Mouse (Mus musculus): ENCODE results near the gene 4930432M17Rik. TPM values are rescaled to one million over a fixed set of nuclear protein-coding genes. Genes with fewer than 3 reads are reported as not detected.

The 4930432M17Rik gene
- polyA plus RNA-seq, 1 experiment from 2014 or later: not detected

DNA sequence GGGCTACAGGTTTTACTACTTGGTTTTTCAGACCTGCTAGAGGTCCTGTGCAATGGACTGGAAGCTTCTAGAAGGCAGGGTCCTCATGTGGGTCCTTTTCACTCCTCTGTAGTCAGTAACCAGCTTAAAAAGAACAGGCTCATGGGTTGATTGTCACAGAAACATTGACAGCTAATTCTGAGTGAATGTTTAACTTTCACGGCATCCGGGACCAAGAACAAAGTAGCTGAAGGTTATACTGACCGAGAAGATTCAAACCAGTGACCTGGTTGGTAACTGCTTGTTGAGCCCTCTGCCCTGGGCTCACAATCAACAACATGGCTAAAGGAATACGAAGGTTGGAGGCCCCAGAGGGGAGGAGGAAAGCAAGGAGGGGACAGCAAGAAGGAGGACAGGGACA lies 14.4 kb downstream of the 4930432M17Rik start:
- no peak for ATAC-seq
- H3K4me1 ChIP-seq (ENCODE audit: control insufficient read depth, insufficient read depth, low read depth, low read length): no peaks in the 10 kb centered on the region
- H3K27ac ChIP-seq (ENCODE audit: low read depth, low read length): no peak overlapping the region
- no peaks in the 10 kb centered on the region for H3K27me3 ChIP-seq (replicated peaks; ENCODE audit: control insufficient read depth, insufficient read depth, low read length)
- no peaks in the 10 kb centered on the region for H3K36me3 ChIP-seq (ENCODE audit: control insufficient read depth, insufficient read depth, low read length)
- 81% methylated on average over 4 of the region's 4 CpGs for WGBS
- no peak overlapping the region for H3K9ac ChIP-seq (ENCODE audit: low read depth, low read length)
- H3K4me3 ChIP-seq (ENCODE audit: low read length): no peak overlapping the region
- H3K4me2 ChIP-seq (ENCODE audit: low read length): no peak overlapping the region
- no peaks in the 10 kb centered on the region for H3K9me3 ChIP-seq (ENCODE audit: control insufficient read depth, low read length)

DNA sequence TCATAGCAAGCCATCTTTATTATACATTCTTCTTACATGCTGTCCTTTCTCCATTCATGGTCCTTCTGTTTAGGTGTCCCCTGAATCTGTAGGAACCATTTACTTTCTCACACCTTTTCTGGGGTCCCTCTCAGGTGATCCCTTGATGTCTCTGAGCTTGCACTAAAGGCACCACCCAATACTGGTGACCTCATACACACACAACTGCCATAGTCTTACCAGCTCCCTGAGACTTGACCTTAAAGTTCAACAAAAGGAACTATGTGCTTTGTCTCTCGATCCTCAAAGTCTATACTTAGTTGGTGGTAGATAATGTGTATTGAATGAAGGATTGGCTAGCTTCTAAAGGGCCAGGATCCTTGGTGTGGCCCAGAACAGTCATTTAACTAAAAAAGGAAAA lies 15.4 kb downstream of the 4930432M17Rik start:
- no peaks in the 10 kb centered on the region for H3K27me3 ChIP-seq (replicated peaks; ENCODE audit: control insufficient read depth, insufficient read depth, low read length)
- no peak overlapping the region for H3K4me2 ChIP-seq (ENCODE audit: low read length)
- no peaks in the 10 kb centered on the region for H3K4me1 ChIP-seq (ENCODE audit: control insufficient read depth, insufficient read depth, low read depth, low read length)
- no peaks in the 10 kb centered on the region for H3K36me3 ChIP-seq (ENCODE audit: control insufficient read depth, insufficient read depth, low read length)
- no peaks in the 10 kb centered on the region for H3K9me3 ChIP-seq (ENCODE audit: control insufficient read depth, low read length)
- no peak overlapping the region for H3K4me3 ChIP-seq (ENCODE audit: low read length)
- WGBS: 71% methylated on average over 1 of the region's 1 CpGs
- H3K9ac ChIP-seq (ENCODE audit: low read depth, low read length): no peak overlapping the region
- H3K27ac ChIP-seq (ENCODE audit: low read depth, low read length): no peak overlapping the region
- no peak for ATAC-seq

DNA sequence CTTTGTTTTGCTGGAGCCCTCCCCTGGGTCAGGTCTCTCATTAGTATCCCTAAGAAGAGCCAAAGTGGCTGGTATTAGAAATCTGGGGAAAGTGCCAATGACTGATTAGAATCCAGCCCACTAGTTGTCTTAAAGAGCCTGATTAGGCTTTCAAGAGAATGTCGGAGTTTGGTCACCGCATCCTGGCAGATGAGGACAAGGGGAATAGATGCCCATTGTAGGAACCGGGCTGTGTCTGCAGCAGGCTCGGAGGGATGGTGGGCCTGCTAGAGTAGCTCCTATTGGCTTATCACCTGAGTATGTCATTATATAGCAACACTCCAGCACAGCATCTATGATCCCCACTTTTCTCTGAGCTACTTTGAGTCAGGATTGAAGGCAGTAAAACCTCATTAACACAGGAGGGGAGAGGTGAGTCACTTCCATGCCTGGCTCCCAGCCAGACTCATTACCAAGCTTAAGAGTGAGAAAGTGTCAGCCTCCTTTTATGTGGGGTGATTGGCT lies 15.9 kb downstream of the 4930432M17Rik start:
- H3K27ac ChIP-seq (ENCODE audit: low read depth, low read length): no peak overlapping the region
- WGBS: 59% methylated on average over 4 of the region's 4 CpGs
- H3K4me1 ChIP-seq (ENCODE audit: control insufficient read depth, insufficient read depth, low read depth, low read length): no peaks in the 10 kb centered on the region
- no peak overlapping the region for H3K9ac ChIP-seq (ENCODE audit: low read depth, low read length)
- no peak overlapping the region for H3K4me3 ChIP-seq (ENCODE audit: low read length)
- H3K9me3 ChIP-seq (ENCODE audit: control insufficient read depth, low read length): no peaks in the 10 kb centered on the region
- no peak overlapping the region for H3K4me2 ChIP-seq (ENCODE audit: low read length)
- no peaks in the 10 kb centered on the region for H3K27me3 ChIP-seq (replicated peaks; ENCODE audit: control insufficient read depth, insufficient read depth, low read length)
- ATAC-seq: peak; percentile 60
- no peaks in the 10 kb centered on the region for H3K36me3 ChIP-seq (ENCODE audit: control insufficient read depth, insufficient read depth, low read length)

DNA sequence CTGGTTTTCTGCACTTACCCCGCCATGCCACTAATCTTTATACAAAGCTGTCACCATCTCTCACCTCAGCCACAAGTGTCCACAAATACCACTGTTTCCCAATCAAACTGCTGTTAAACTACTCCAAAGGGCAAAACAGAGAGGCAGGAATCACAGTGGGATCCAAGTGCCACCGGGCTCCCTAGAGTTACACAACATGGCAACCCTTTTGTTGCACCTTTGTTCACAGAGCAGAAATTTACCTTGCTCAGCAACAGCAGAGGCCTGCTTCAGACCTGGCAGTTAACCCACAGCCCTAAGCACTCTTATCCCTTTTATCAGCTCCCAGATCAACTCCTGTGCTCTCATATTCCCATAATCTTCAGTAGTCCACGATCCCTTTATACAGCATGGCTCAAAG lies 17.2 kb downstream of the 4930432M17Rik start:
- Histone ChIP-seq H3K27me3 (replicated peaks; ENCODE audit: control insufficient read depth, insufficient read depth, low read length) (no peaks in the 10 kb centered on the region), H3K4me2 (ENCODE audit: low read length) (no peak overlapping the region), H3K9ac (ENCODE audit: low read depth, low read length) (no peak overlapping the region), H3K9me3 (ENCODE audit: control insufficient read depth, low read length) (no peaks in the 10 kb centered on the region), H3K4me3 (ENCODE audit: low read length) (no peak overlapping the region), H3K27ac (ENCODE audit: low read depth, low read length) (no peak overlapping the region), H3K36me3 (ENCODE audit: control insufficient read depth, insufficient read depth, low read length) (no peaks in the 10 kb centered on the region), H3K4me1 (ENCODE audit: control insufficient read depth, insufficient read depth, low read depth, low read length) (no peaks in the 10 kb centered on the region)
- ATAC-seq: no peak
- WGBS: 86% methylated on average over 3 of the region's 3 CpGs

DNA sequence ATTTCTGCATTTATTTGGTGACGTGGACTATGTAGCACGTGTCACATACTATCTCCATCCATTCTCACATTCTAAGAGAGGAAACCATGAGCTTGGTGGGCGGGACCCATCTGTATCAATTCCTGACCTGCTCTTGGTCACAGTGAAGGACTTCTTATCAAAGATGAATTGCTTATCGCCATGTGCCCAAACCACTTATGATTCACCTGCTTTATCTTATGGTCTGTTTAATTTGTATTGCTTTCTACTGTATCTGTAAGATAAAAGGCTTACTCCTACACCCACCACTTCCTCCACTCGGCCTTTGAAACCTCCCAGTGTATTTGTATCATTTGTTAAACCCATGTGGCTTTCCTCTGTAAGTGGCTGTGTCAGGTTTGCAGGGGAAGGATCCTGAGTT lies 18.5 kb downstream of the 4930432M17Rik start:
- ATAC-seq: no peak

DNA sequence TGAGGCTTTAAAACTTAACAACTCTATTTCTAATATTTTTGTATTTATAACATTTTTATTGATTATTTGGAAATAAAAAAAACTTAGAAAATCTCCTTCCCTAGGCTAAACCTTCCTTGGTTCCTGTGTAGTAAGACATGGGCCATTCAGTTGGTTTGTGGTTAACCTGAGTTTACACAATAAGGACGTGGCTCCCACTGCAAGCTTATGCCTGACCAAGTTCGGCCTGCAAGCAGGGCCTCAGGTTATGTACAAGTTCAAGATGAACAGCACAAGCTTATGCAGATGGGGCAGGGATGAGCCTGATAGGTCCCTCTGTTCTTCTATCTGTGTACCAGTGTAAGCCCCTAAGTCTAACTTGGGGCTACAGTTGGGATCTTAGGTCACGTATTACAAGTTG lies 19.1 kb downstream of the 4930432M17Rik start:
- H3K4me3 ChIP-seq (ENCODE audit: low read length): no peak overlapping the region
- H3K9me3 ChIP-seq (ENCODE audit: control insufficient read depth, low read length): no peaks in the 10 kb centered on the region
- no peak overlapping the region for H3K9ac ChIP-seq (ENCODE audit: low read depth, low read length)
- H3K27ac ChIP-seq (ENCODE audit: low read depth, low read length): no peak overlapping the region
- no peaks in the 10 kb centered on the region for H3K4me1 ChIP-seq (ENCODE audit: control insufficient read depth, insufficient read depth, low read depth, low read length)
- WGBS: 91% methylated on average over 3 of the region's 3 CpGs
- ATAC-seq: no peak
- H3K4me2 ChIP-seq (ENCODE audit: low read length): no peak overlapping the region
- no peaks in the 10 kb centered on the region for H3K27me3 ChIP-seq (replicated peaks; ENCODE audit: control insufficient read depth, insufficient read depth, low read length)
- H3K36me3 ChIP-seq (ENCODE audit: control insufficient read depth, insufficient read depth, low read length): no peaks in the 10 kb centered on the region

More for the DNA sequence above, 18.5 kb downstream of the 4930432M17Rik start:
- no peak overlapping the region for H3K27ac ChIP-seq (ENCODE audit: low read depth, low read length)
- no peaks in the 10 kb centered on the region for H3K27me3 ChIP-seq (replicated peaks; ENCODE audit: control insufficient read depth, insufficient read depth, low read length)
- H3K9ac ChIP-seq (ENCODE audit: low read depth, low read length): no peak overlapping the region
- WGBS: 83% methylated on average over 5 of the region's 5 CpGs
- H3K36me3 ChIP-seq (ENCODE audit: control insufficient read depth, insufficient read depth, low read length): no peaks in the 10 kb centered on the region
- no peak overlapping the region for H3K4me3 ChIP-seq (ENCODE audit: low read length)
- no peak overlapping the region for H3K4me2 ChIP-seq (ENCODE audit: low read length)
- H3K4me1 ChIP-seq (ENCODE audit: control insufficient read depth, insufficient read depth, low read depth, low read length): no peaks in the 10 kb centered on the region
- H3K9me3 ChIP-seq (ENCODE audit: control insufficient read depth, low read length): no peaks in the 10 kb centered on the region

DNA sequence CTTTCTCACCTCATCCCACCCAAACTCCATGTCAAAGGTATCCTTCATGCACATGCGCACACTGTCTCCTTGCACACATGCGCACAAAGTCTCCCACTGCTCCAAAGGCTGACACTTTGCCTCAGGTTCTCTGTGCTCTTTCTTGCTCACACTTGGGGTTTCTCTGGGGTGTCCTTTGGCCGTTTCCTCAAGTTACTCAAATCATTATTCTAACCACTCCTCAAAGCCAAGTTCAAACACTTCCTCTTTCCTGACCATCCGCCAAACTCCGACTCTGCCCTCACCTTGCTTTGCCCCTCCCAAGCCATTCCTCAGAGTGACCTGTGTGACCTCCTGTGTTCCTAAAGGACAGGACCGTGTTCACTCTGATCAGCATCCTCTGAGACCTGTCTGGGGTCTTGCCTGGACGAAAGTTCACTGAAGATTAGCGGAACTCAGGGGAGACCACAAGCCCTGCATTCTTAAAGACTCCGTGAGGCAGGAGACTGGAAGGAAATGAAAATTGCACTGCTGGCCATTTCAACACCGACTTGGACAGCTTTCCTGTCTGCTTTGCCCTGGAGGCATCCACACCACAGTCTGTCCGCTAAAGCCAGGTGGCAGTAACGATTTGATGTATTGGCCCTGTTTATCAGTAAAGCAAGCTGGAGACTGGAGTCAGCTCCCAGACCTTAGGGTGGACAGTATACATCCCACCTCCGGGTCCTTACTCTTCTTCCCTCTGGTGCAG lies 22.6 kb downstream of the 4930432M17Rik start:
- no peak overlapping the region for H3K27ac ChIP-seq (ENCODE audit: low read depth, low read length)
- no peaks in the 10 kb centered on the region for H3K9me3 ChIP-seq (ENCODE audit: control insufficient read depth, low read length)
- H3K4me1 ChIP-seq (ENCODE audit: control insufficient read depth, insufficient read depth, low read depth, low read length): no peaks in the 10 kb centered on the region
- H3K36me3 ChIP-seq (ENCODE audit: control insufficient read depth, insufficient read depth, low read length): no peaks in the 10 kb centered on the region
- no peak overlapping the region for H3K4me2 ChIP-seq (ENCODE audit: low read length)
- H3K27me3 ChIP-seq (replicated peaks; ENCODE audit: control insufficient read depth, insufficient read depth, low read length): no peaks in the 10 kb centered on the region
- 88% methylated on average over 13 of the region's 13 CpGs for WGBS
- ATAC-seq: no peak
- no peak overlapping the region for H3K9ac ChIP-seq (ENCODE audit: low read depth, low read length)
- no peak overlapping the region for H3K4me3 ChIP-seq (ENCODE audit: low read length)

DNA sequence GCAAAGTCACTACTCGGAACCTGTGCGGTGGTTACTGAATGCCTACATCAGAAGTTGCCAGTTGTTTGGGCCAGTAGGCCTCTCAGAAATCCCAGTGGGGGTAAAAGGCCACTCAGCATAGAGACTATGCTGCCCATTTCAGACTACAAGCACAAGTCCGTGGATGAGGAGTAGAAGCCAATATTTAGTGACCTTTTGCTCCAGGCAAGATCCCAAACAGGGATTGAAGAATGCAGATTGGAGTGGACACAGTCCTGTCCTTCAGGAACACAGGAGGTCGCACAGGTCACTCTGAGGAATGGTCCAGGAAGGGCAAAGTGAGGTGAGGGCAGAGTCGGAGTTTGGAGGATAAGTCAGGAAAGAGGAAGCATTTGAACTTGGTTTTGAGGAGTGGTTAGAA lies 23.2 kb downstream of the 4930432M17Rik start:
- H3K27ac ChIP-seq (ENCODE audit: low read depth, low read length): no peak overlapping the region
- WGBS: 87% methylated on average over 5 of the region's 5 CpGs
- H3K4me3 ChIP-seq (ENCODE audit: low read length): no peak overlapping the region
- H3K4me1 ChIP-seq (ENCODE audit: control insufficient read depth, insufficient read depth, low read depth, low read length): no peaks in the 10 kb centered on the region
- no peaks in the 10 kb centered on the region for H3K36me3 ChIP-seq (ENCODE audit: control insufficient read depth, insufficient read depth, low read length)
- no peak overlapping the region for H3K4me2 ChIP-seq (ENCODE audit: low read length)
- ATAC-seq: no peak
- H3K27me3 ChIP-seq (replicated peaks; ENCODE audit: control insufficient read depth, insufficient read depth, low read length): no peaks in the 10 kb centered on the region
- H3K9me3 ChIP-seq (ENCODE audit: control insufficient read depth, low read length): no peaks in the 10 kb centered on the region
- no peak overlapping the region for H3K9ac ChIP-seq (ENCODE audit: low read depth, low read length)

DNA sequence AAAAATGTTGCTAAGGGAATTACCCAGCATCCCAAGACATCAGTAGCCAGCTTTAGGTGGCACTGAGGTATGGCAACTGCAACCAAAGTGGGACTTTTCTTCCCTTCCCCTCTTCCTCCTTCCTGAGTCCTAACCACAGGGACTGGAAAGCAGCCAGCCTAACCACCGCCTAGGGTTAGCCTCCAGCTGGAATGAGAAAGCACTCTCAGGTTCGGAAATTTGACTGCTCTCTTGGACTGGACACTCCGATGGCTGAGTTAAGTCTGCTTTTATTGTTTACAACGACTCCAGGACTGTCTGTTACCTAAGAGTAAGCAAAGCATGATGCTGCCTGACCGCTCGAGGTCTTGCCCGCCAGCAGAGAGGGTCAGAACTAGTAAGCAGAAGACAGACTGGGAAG lies 26.6 kb downstream of the 4930432M17Rik start:
- no peak overlapping the region for H3K4me2 ChIP-seq (ENCODE audit: low read length)
- WGBS: 85% methylated on average over 7 of the region's 7 CpGs
- ATAC-seq: no peak
- no peaks in the 10 kb centered on the region for H3K9me3 ChIP-seq (ENCODE audit: control insufficient read depth, low read length)
- H3K4me1 ChIP-seq (ENCODE audit: control insufficient read depth, insufficient read depth, low read depth, low read length): peaks cover 22% of the 10 kb centered on the region
- no peaks in the 10 kb centered on the region for H3K27me3 ChIP-seq (replicated peaks; ENCODE audit: control insufficient read depth, insufficient read depth, low read length)
- H3K27ac ChIP-seq (ENCODE audit: low read depth, low read length): no peak overlapping the region
- no peak overlapping the region for H3K9ac ChIP-seq (ENCODE audit: low read depth, low read length)
- H3K4me3 ChIP-seq (ENCODE audit: low read length): no peak overlapping the region
- H3K36me3 ChIP-seq (ENCODE audit: control insufficient read depth, insufficient read depth, low read length): no peaks in the 10 kb centered on the region

All from hindbrain, embryonic 16.5 days (tissue).